Mouse (Mus musculus) heart, adult 2 months (tissue): ENCODE data around the gene Lekr1.

Source experiments
- CTCF ChIP-seq: fragments of 200-600 bp; IDR thresholded peaks from 2 replicates; pipeline ENCODE4 v1.8.1; 2022; ENCODE audit warnings: antibody characterized with exemption, mild to moderate bottlenecking, moderate library complexity
- POLR2A ChIP-seq: fragments of 200-500 bp; IDR thresholded peaks from 2 replicates; pipeline ENCODE4 v1.6.1; 2011; ENCODE audit warnings: mild to moderate bottlenecking, low read depth, low read length, control low read depth; ENCODE audit not compliant: insufficient read depth

DNA sequence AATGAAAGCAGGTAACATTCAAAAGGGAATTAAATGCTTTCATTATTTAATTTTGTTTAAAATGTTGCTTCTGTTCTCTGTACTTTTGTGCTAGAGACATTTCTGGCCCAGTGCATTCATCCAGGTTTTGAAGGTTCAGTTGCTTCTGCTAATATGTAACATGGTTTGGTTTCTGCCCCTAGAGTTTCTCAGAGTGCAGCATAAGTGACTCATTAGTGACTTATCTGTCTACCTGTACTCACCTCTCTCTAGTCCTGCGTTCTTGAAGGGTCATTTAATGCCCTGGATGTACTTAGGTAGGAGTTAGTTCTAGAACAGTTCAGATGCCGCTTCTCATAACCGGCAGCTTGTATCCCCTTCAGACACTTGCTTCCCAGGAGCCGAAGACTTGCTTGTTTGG, 56.9 kb downstream of the Lekr1 start:
- TF ChIP-seq CTCF (no peak), POLR2A (no peak)
